Comparison of ENCODE assay signal across 9 mouse cellular contexts in the genomic region with DNA sequence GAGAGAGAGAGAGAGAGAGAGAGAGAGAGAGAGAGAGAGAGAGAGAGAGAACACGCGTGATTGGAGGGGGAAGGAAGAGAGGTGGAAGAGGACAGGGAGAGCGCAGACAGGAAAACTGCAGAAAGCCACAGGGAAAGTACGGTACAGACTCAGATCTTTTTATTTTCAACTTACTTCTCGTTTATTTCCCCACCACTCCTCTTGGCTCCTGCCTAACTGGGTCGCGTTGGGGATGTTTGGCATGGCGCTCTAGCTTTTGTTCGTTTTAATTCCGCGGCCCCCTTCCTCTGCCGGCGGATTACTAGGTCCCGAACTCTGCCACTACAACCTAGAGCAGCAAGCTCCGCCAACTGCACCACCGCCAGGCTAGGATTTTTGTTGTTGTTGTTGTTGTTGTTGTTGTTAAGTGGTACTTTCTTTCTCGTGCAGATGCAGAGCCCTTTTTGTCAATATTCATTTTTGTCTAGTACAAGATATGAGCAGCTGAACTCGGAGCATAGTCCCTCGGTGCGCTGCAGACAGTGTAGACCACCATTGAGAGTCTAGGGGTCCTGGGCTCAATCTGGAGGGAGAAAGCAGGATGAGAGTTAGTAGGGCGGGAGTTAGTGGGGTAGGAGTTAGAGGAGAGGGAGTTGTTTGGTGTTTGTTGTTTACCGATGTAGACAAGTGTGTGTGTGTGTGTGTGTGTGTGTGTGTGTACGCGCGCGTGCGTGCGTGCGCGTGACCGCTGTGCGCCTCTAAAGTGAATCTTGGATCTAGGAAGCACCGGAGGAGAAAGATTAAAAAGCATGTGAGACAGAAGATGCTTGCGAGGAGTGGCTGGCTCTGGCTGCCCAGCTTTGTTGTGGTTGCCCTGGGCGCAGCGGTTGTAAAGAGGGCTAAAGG. TPM values are rescaled to one million over a fixed set of nuclear protein-coding genes. Genes with fewer than 3 reads are reported as not detected.
A peak's percentile ranks its signal among the peaks of the same experiment; 100 is the strongest.
DNase-seq lines count a peak whose midpoint lies in the region; ATAC-seq and TF ChIP-seq lines count a peak whose summit lies in the region.
"Had no signal": no experiment of that assay in that cellular context is flagged by ENCODE, and none has a peak within 500 bp of the region (broad histone marks: within the 10 kb centered on the region; RNA-seq: fewer than 3 reads in every experiment).

No protein-coding gene starts in this region.

- under 1% methylated on average over 35 of the region's 36 CpGs for WGBS in embryonic facial prominence, embryonic 13.5 days
- whole genome bisulfite sequencing in hindbrain, embryonic 16.5 days, result under 1% methylated on average over 36 of the region's 36 CpGs
- under 1% methylated on average over 36 of the region's 36 CpGs for WGBS in liver, postnatal 0 days (ENCODE audit: insufficient replicate concordance)
- under 1% methylated on average over 36 of the region's 36 CpGs for WGBS in stomach, embryonic 16.5 days

- no peaks in the 10 kb centered on the region for H3K36me3 ChIP-seq in C2C12 (ENCODE audit: control insufficient read depth, insufficient read depth)
- no peaks in the 10 kb centered on the region for H3K36me3 ChIP-seq in embryonic facial prominence, embryonic 13.5 days
- no peaks in the 10 kb centered on the region for H3K36me3 ChIP-seq in hindbrain, embryonic 16.5 days (ENCODE audit: control insufficient read depth, insufficient read depth, low read length)
- no peaks in the 10 kb centered on the region for H3K36me3 ChIP-seq in liver, postnatal 0 days (replicated peaks; ENCODE audit: insufficient read depth, low read length)
- H3K36me3 ChIP-seq in stomach, embryonic 16.5 days (ENCODE audit: control insufficient read depth, insufficient read depth, low read length), result no peaks in the 10 kb centered on the region
- H3K36me3 ChIP-seq: G1E had no signal

- TF ChIP-seq CTCF in C2C12 (IDR thresholded peaks at IDR 0.05; ENCODE audit: control insufficient read depth, insufficient read depth, insufficient read length), result no peak
- TF ChIP-seq CTCF in liver, postnatal 0 days (IDR thresholded peaks at IDR 0.05; ENCODE audit: low read depth), result no peak

- no peak for ATAC-seq in cerebellum, adult (ENCODE audit: insufficient number of reproducible peaks, low FRiP score, low TSS enrichment)
- ATAC-seq in embryonic facial prominence, embryonic 13.5 days (ENCODE audit: insufficient number of reproducible peaks, insufficient read depth, low FRiP score, low TSS enrichment, low read depth), result no peak
- peak; percentile 41 for ATAC-seq in hindbrain, embryonic 16.5 days
- ATAC-seq in liver, postnatal 0 days, result peak; percentile 9; the same call in 1 of the 2 replicates
- peak; percentile 14; the same call in 1 of the 2 replicates for ATAC-seq in stomach, embryonic 16.5 days (ENCODE audit: insufficient read depth, low FRiP score)

- H3K79me3 ChIP-seq in C2C12 (ENCODE audit: low read depth), result peaks cover 32% of the 10 kb centered on the region

- peaks cover 17% of the 10 kb centered on the region for H3K4me1 ChIP-seq in embryonic facial prominence, embryonic 13.5 days
- no peaks in the 10 kb centered on the region for H3K4me1 ChIP-seq in hindbrain, embryonic 16.5 days (ENCODE audit: control insufficient read depth, insufficient read depth, low read depth, low read length)
- H3K4me1 ChIP-seq in liver, postnatal 0 days (ENCODE audit: insufficient read depth), result peaks cover 6% of the 10 kb centered on the region; the same call in 1 of the 2 replicates
- H3K4me1 ChIP-seq in stomach, embryonic 16.5 days (ENCODE audit: control insufficient read depth, insufficient read depth, low read length), result no peaks in the 10 kb centered on the region

- H3K9ac ChIP-seq in embryonic facial prominence, embryonic 13.5 days, result peak overlapping the region; percentile 77
- peak overlapping the region; percentile 66 for H3K9ac ChIP-seq in hindbrain, embryonic 16.5 days (ENCODE audit: low read depth, low read length)
- peak overlapping the region; percentile 60 for H3K9ac ChIP-seq in liver, postnatal 0 days (replicated peaks)
- peak overlapping the region; percentile 84 for H3K9ac ChIP-seq in stomach, embryonic 16.5 days (ENCODE audit: low read length)

- no peaks in the 10 kb centered on the region for H3K27me3 ChIP-seq in C2C12 (ENCODE audit: control insufficient read depth, insufficient read depth, insufficient read length)
- H3K27me3 ChIP-seq in embryonic facial prominence, embryonic 13.5 days, result peaks cover 34% of the 10 kb centered on the region
- no peaks in the 10 kb centered on the region for H3K27me3 ChIP-seq in hindbrain, embryonic 16.5 days (replicated peaks; ENCODE audit: control insufficient read depth, insufficient read depth, low read length)
- H3K27me3 ChIP-seq in liver, postnatal 0 days (ENCODE audit: insufficient read depth, low read length), result peaks cover 69% of the 10 kb centered on the region
- H3K27me3 ChIP-seq in stomach, embryonic 16.5 days (ENCODE audit: control insufficient read depth, insufficient read depth, low read length), result no peaks in the 10 kb centered on the region

- peak; percentile 15 to 45 for DNase-seq in cerebellum, postnatal 10 days
- DNase-seq in liver, postnatal 0 days, result peak; percentile 44
- DNase-seq in urinary bladder, postnatal 10 days (ENCODE audit: low spot score), result no peak

- H3K4me3 ChIP-seq in C2C12 (ENCODE audit: insufficient read depth, poor library complexity, severe bottlenecking), result peak overlapping the region; percentile 87
- peak overlapping the region; percentile 62 for H3K4me3 ChIP-seq in embryonic facial prominence, embryonic 13.5 days
- H3K4me3 ChIP-seq in hindbrain, embryonic 16.5 days (ENCODE audit: low read length), result peak overlapping the region; percentile 59
- peak overlapping the region; percentile 64 for H3K4me3 ChIP-seq in liver, postnatal 0 days (ENCODE audit: low read depth, low read length)
- peak overlapping the region; percentile 67 for H3K4me3 ChIP-seq in stomach, embryonic 16.5 days (replicated peaks; ENCODE audit: low read length)

- peak overlapping the region; percentile 63 for H3ac ChIP-seq in C2C12 (ENCODE audit: control insufficient read depth, insufficient read length, low read depth)

- no peak for TF ChIP-seq EP300 in liver, postnatal 0 days (IDR thresholded peaks at IDR 0.05; ENCODE audit: low read depth)

- H3K27ac ChIP-seq in embryonic facial prominence, embryonic 13.5 days, result peak overlapping the region; percentile 94
- H3K27ac ChIP-seq in hindbrain, embryonic 16.5 days (ENCODE audit: low read depth, low read length), result peak overlapping the region; percentile 91
- peak overlapping the region; percentile 87 for H3K27ac ChIP-seq in liver, postnatal 0 days (ENCODE audit: low read depth)
- H3K27ac ChIP-seq in stomach, embryonic 16.5 days (ENCODE audit: low read length), result peak overlapping the region; percentile 99

- peaks cover 50% of the 10 kb centered on the region for H3K79me2 ChIP-seq in C2C12 (ENCODE audit: control insufficient read depth, insufficient read depth)

- peak overlapping the region; percentile 72 for H3K4me2 ChIP-seq in embryonic facial prominence, embryonic 13.5 days
- H3K4me2 ChIP-seq in hindbrain, embryonic 16.5 days (ENCODE audit: low read length), result peak overlapping the region; percentile 64
- peak overlapping the region; percentile 76 for H3K4me2 ChIP-seq in liver, postnatal 0 days (ENCODE audit: low read depth, low read length)
- peak overlapping the region; percentile 81 for H3K4me2 ChIP-seq in stomach, embryonic 16.5 days (ENCODE audit: low read depth, low read length)

- no peaks in the 10 kb centered on the region for H3K9me3 ChIP-seq in embryonic facial prominence, embryonic 13.5 days
- no peaks in the 10 kb centered on the region for H3K9me3 ChIP-seq in hindbrain, embryonic 16.5 days (ENCODE audit: control insufficient read depth, low read length)
- H3K9me3 ChIP-seq in liver, postnatal 0 days (ENCODE audit: low read length), result no peaks in the 10 kb centered on the region
- H3K9me3 ChIP-seq in stomach, embryonic 16.5 days (replicated peaks; ENCODE audit: control insufficient read depth, low read length), result no peaks in the 10 kb centered on the region

TF ChIP-seq in C2C12, 6 proteins besides CTCF, POLR2A, EP300 and RAD21:
- TF ChIP-seq MAX (IDR thresholded peaks at IDR 0.05) (peak; percentile 47), FOSL1 (IDR thresholded peaks at IDR 0.05; ENCODE audit: insufficient read depth, low read length, poor library complexity, severe bottlenecking) (no peak), CEBPB (IDR thresholded peaks at IDR 0.05; ENCODE audit: low read depth) (no peak), USF1 (IDR thresholded peaks at IDR 0.05; ENCODE audit: low read depth) (no peak), MYOG (IDR thresholded peaks at IDR 0.05; ENCODE audit: control insufficient read depth, extremely low read depth, insufficient read length) (no peak), MYOD1 (IDR thresholded peaks at IDR 0.05; ENCODE audit: control insufficient read depth, insufficient read length, low read depth) (no peak)

RNA-seq across cellular contexts. Expression of gene Meis2, which starts 0.7 kb away (rescaled TPM):
- 16.3 TPM for polyA plus RNA-seq in C2C12 (2012; fragmentation: generic; extraction: Trizol)
- 43.1 and 45.6 TPM in 2 replicates for polyA plus RNA-seq in embryonic facial prominence, embryonic 13.5 days (2015; fragmentation: Nextera tagmentation; extraction: Ambion mirVana)
- polyA plus RNA-seq in hindbrain, embryonic 16.5 days (2015; fragmentation: Nextera tagmentation; extraction: Ambion mirVana), result 128 and 131 TPM in 2 replicates
- polyA plus RNA-seq in liver, postnatal 0 days (2015; fragmentation: Nextera tagmentation; extraction: Ambion mirVana), result 2.0 and 2.4 TPM in 2 replicates
- 42.8 and 43.3 TPM in 2 replicates for polyA plus RNA-seq in stomach, embryonic 16.5 days (2015; fragmentation: Nextera tagmentation; extraction: Ambion mirVana)

Comparison
In these comparisons a context has a peak if more than half of its experiments do, and no peak if none do; other contexts are left out.
1. ATAC-seq: peak in hindbrain, embryonic 16.5 days (single experiment), liver, postnatal 0 days (single experiment) and stomach, embryonic 16.5 days (single experiment); none in cerebellum, adult (single experiment) and embryonic facial prominence, embryonic 13.5 days (single experiment).
2. Peak in every context shown above with its lines, with median percentiles within 50 percentile points of each other: H3K4me3 ChIP-seq, H3K27ac ChIP-seq, H3K4me2 ChIP-seq and H3K9ac ChIP-seq.